22 mouse cellular contexts compared by ENCODE assay signal in genomic region chr17:80834701-80835100, GRCm38 (mm10).
A peak's percentile ranks its signal among the peaks of the same experiment; 100 is the strongest.
DNase-seq lines count a peak whose midpoint lies in the region; ATAC-seq and TF ChIP-seq lines count a peak whose summit lies in the region.
"Had no signal": no experiment of that assay in that cellular context is flagged by ENCODE, and none has a peak within 500 bp of the region (broad histone marks: within the 10 kb centered on the region; RNA-seq: fewer than 3 reads in every experiment).

No protein-coding gene starts in this region.

- no peak overlapping the region for H3ac ChIP-seq in myocyte (ENCODE audit: control insufficient read depth, insufficient read length)

- no peaks in the 10 kb centered on the region for H3K27me3 ChIP-seq in myocyte (ENCODE audit: control insufficient read depth, insufficient read depth, insufficient read length)
- H3K27me3 ChIP-seq in neural tube, embryonic 15.5 days (replicated peaks), result no peaks in the 10 kb centered on the region
- H3K27me3 ChIP-seq: CH12.LX; forebrain, embryonic 13.5 days; hindbrain, embryonic 12.5 days; neural tube, embryonic 12.5 days had no signal

- H3K36me3 ChIP-seq in myocyte (ENCODE audit: control insufficient read depth, insufficient read depth), result no peaks in the 10 kb centered on the region
- H3K36me3 ChIP-seq in neural tube, embryonic 15.5 days, result no peaks in the 10 kb centered on the region
- H3K36me3 ChIP-seq: hindbrain, embryonic 12.5 days; midbrain, embryonic 10.5 days; neural tube, embryonic 12.5 days had no signal

- no peak overlapping the region for H3K4me2 ChIP-seq in myocyte (ENCODE audit: low read depth)
- H3K4me2 ChIP-seq in neural tube, embryonic 15.5 days, result no peak overlapping the region
- H3K4me2 ChIP-seq: forebrain, embryonic 13.5 days; heart, embryonic 11.5 days; hindbrain, embryonic 12.5 days; neural tube, embryonic 12.5 days had no signal

- H3K9ac ChIP-seq in neural tube, embryonic 15.5 days (replicated peaks), result no peak overlapping the region
- H3K9ac ChIP-seq: forebrain, embryonic 13.5 days; hindbrain, embryonic 12.5 days; liver, postnatal 0 days; neural tube, embryonic 12.5 days had no signal

- no peaks in the 10 kb centered on the region for H3K9me3 ChIP-seq in neural tube, embryonic 15.5 days (replicated peaks)
- H3K9me3 ChIP-seq: forebrain, embryonic 13.5 days; hindbrain, embryonic 12.5 days; midbrain, embryonic 10.5 days; neural tube, embryonic 12.5 days had no signal

- no peak for TF ChIP-seq POLR2A in myocyte (IDR thresholded peaks at IDR 0.05; ENCODE audit: insufficient read length, low read depth)

- H3K27ac ChIP-seq in neural tube, embryonic 15.5 days (replicated peaks), result no peak overlapping the region
- H3K27ac ChIP-seq: forebrain, embryonic 13.5 days; hindbrain, embryonic 12.5 days; layer of hippocampus, adult 2 months; midbrain, embryonic 10.5 days; neural tube, embryonic 12.5 days had no signal

- H3K79me2 ChIP-seq in myocyte (ENCODE audit: control insufficient read depth, insufficient read depth), result no peaks in the 10 kb centered on the region

- no peaks in the 10 kb centered on the region for H3K4me1 ChIP-seq in neural tube, embryonic 15.5 days
- H3K4me1 ChIP-seq: forebrain, embryonic 13.5 days; hindbrain, embryonic 12.5 days; neural tube, embryonic 12.5 days had no signal

- no peak overlapping the region for H3K4me3 ChIP-seq in myocyte
- no peak overlapping the region for H3K4me3 ChIP-seq in neural tube, embryonic 15.5 days (replicated peaks)
- H3K4me3 ChIP-seq: forebrain, embryonic 13.5 days; hindbrain, embryonic 12.5 days; layer of hippocampus, adult 2 months; midbrain, embryonic 10.5 days; neural tube, embryonic 12.5 days had no signal

- DNase-seq in frontal cortex, postnatal 14 days (ENCODE audit: low spot score in 2 of 2), result no peak
- peak; percentile 26 for DNase-seq in right cerebral cortex, adult 18-20 months
- no peak for DNase-seq in right cerebral cortex, adult 2 months (ENCODE audit: low spot score in 2 of 2)
- DNase-seq in kidney, postnatal 36 days, result no peak
- DNase-seq: cerebellum, adult 8-10 months; heart, postnatal 14 days; kidney, adult 18-20 months; kidney, postnatal 10 days; liver, postnatal 0 days; right cerebral cortex, postnatal 14 days; thymus, postnatal 14 days had no signal

- peak; percentile 90 for ATAC-seq in frontal cortex, adult (ENCODE audit: low TSS enrichment)
- peak; percentile 56 for ATAC-seq in granulocyte monocyte progenitor cell, adult 5-6 weeks (replicated peaks; ENCODE audit: poor library complexity, severe bottlenecking)
- no peak for ATAC-seq in neural tube, embryonic 15.5 days (ENCODE audit: low FRiP score)
- ATAC-seq: forebrain, embryonic 13.5 days; liver, postnatal 0 days had no signal

TF ChIP-seq in myocyte, 11 proteins besides CTCF, POLR2A, EP300 and RAD21:
- peak; percentile 37; the same call in 1 of the 2 replicates for TF ChIP-seq CEBPB (IDR thresholded peaks at IDR 0.05; ENCODE audit: insufficient read depth, poor library complexity, severe bottlenecking)
- no peak for TF ChIP-seq MYOG (IDR thresholded peaks at IDR 0.05; ENCODE audit: control insufficient read depth in 1 of 3, insufficient read depth in 1 of 3, insufficient read length in 2 of 3, low read depth in 2 of 3)
TF ChIP-seq in myocyte: peak in this region for 1.
